Mouse (Mus musculus): Measurements from ENCODE around the gene Zfp846. TPM values are rescaled to one million over a fixed set of nuclear protein-coding genes. Genes with fewer than 3 reads are reported as not detected.
"Not testable (repeated sequence)": the region's sequence is repeated elsewhere in the genome, so short reads cannot be mapped to it uniquely, and the experiment has no call there.

The Zfp846 gene
- 16.8 and 18.9 TPM in 2 replicates for polyA plus RNA-seq (2015; fragmentation: Nextera tagmentation; extraction: Ambion mirVana)

GRCm38 (mm10) chr9:20581175-20581634 lies at the start of gene Zfp846:
Gene Zfp846, plus strand, starts transcription at chr9:20581291.
- Histone ChIP-seq H3K4me3 (peak within 1 kb of the TSS; percentile 62), H3K27ac (peak within 1 kb of the TSS; percentile 85), H3K27me3 (peaks cover 14% of the 10 kb centered on the region), H3K4me2 (peak within 1 kb of the TSS; percentile 50), H3K4me1 (no peaks in the 10 kb centered on the region), H3K9ac (peak within 1 kb of the TSS; percentile 68), H3K9me3 (no peaks in the 10 kb centered on the region), H3K36me3 (peaks cover 4% of the 10 kb centered on the region)
- under 1% methylated on average over 29 of the region's 30 CpGs for WGBS
- ATAC-seq (ENCODE audit: insufficient number of reproducible peaks, low FRiP score, low TSS enrichment, low read depth) = peak; percentile 96

- Histone ChIP-seq H3K9me3 (no peaks in the 10 kb centered on the region), H3K27ac (no peak overlapping the region), H3K4me1 (no peaks in the 10 kb centered on the region), H3K27me3 (0 out of 2 replicates have a peak, but pooled peaks cover 4% of the 10 kb centered on the region), H3K4me2 (no peak overlapping the region), H3K36me3 (no peaks in the 10 kb centered on the region), H3K9ac (no peak overlapping the region), H3K4me3 (no peak overlapping the region)
- no peak for ATAC-seq (ENCODE audit: insufficient number of reproducible peaks, low FRiP score, low TSS enrichment, low read depth)
- 77% methylated on average over 8 of the region's 8 CpGs for WGBS
Measured at GRCm38 (mm10) chr9:20534326-20534926, 46.7 kb upstream of the Zfp846 start.

- Histone ChIP-seq H3K9ac (no peak overlapping the region), H3K27ac (no peak overlapping the region), H3K4me3 (no peak overlapping the region), H3K27me3 (0 out of 2 replicates have a peak, but pooled peaks cover 4% of the 10 kb centered on the region), H3K4me1 (no peaks in the 10 kb centered on the region), H3K36me3 (no peaks in the 10 kb centered on the region), H3K9me3 (no peaks in the 10 kb centered on the region), H3K4me2 (no peak overlapping the region)
- no peak for ATAC-seq (ENCODE audit: insufficient number of reproducible peaks, low FRiP score, low TSS enrichment, low read depth)
- 80% methylated on average over 2 of the region's 2 CpGs for WGBS
Measured at GRCm38 (mm10) chr9:20536598-20536997, 44.5 kb upstream of the Zfp846 start.

- H3K27me3 ChIP-seq = 0 out of 2 replicates have a peak, but pooled peaks cover 3% of the 10 kb centered on the region
- H3K27ac ChIP-seq = peak overlapping the region; percentile 93
- WGBS = 34% methylated on average over 6 of the region's 6 CpGs
- H3K4me2 ChIP-seq = no peak overlapping the region
- no peak overlapping the region for H3K9ac ChIP-seq
- peaks cover 10% of the 10 kb centered on the region; the same call in 1 of the 2 replicates for H3K4me1 ChIP-seq
- no peaks in the 10 kb centered on the region for H3K36me3 ChIP-seq
- ATAC-seq (ENCODE audit: insufficient number of reproducible peaks, low FRiP score, low TSS enrichment, low read depth) = no peak
- H3K9me3 ChIP-seq = no peaks in the 10 kb centered on the region
- 0 out of 2 replicates have a peak overlapping the region, but pooled peaks have one; percentile 46 for H3K4me3 ChIP-seq
Measured at GRCm38 (mm10) chr9:20543496-20543895, 37.6 kb upstream of the Zfp846 start.

- peak overlapping the region; percentile 93 for H3K27ac ChIP-seq
- WGBS = 2% methylated on average over 43 of the region's 43 CpGs
- no peaks in the 10 kb centered on the region for H3K9me3 ChIP-seq
- 0 out of 2 replicates have a peak overlapping the region, but pooled peaks have one; percentile 15 for H3K9ac ChIP-seq
- ATAC-seq (ENCODE audit: insufficient number of reproducible peaks, low FRiP score, low TSS enrichment, low read depth) = peak; percentile 89
- 0 out of 2 replicates have a peak, but pooled peaks cover 3% of the 10 kb centered on the region for H3K27me3 ChIP-seq
- peak overlapping the region; percentile 63 for H3K4me2 ChIP-seq
- peak overlapping the region; percentile 46 for H3K4me3 ChIP-seq
- H3K4me1 ChIP-seq = peaks cover 10% of the 10 kb centered on the region; the same call in 1 of the 2 replicates
- no peaks in the 10 kb centered on the region for H3K36me3 ChIP-seq
Measured at GRCm38 (mm10) chr9:20544070-20544821, 36.8 kb upstream of the Zfp846 start.

- ATAC-seq (ENCODE audit: insufficient number of reproducible peaks, low FRiP score, low TSS enrichment, low read depth) = no peak
- peaks cover 10% of the 10 kb centered on the region; the same call in 1 of the 2 replicates for H3K4me1 ChIP-seq
- H3K4me2 ChIP-seq = peak overlapping the region; percentile 63
- 0 out of 2 replicates have a peak, but pooled peaks cover 3% of the 10 kb centered on the region for H3K27me3 ChIP-seq
- no peak overlapping the region for H3K9ac ChIP-seq
- WGBS = 26% methylated on average over 8 of the region's 8 CpGs
- H3K4me3 ChIP-seq = peak overlapping the region; percentile 46
- H3K9me3 ChIP-seq = no peaks in the 10 kb centered on the region
- H3K27ac ChIP-seq = peak overlapping the region; percentile 93
- no peaks in the 10 kb centered on the region for H3K36me3 ChIP-seq
Measured at GRCm38 (mm10) chr9:20545151-20545550, 35.9 kb upstream of the Zfp846 start.

GRCm38 (mm10) chr9:20551781-20552275 lies 29.3 kb upstream of the Zfp846 start:
- no peak for ATAC-seq (ENCODE audit: insufficient number of reproducible peaks, low FRiP score, low TSS enrichment, low read depth)
- no peaks in the 10 kb centered on the region for H3K36me3 ChIP-seq
- 55% methylated on average over 5 of the region's 5 CpGs for WGBS
- H3K9me3 ChIP-seq = no peaks in the 10 kb centered on the region
- 0 out of 2 replicates have a peak, but pooled peaks cover 2% of the 10 kb centered on the region for H3K27me3 ChIP-seq
- H3K4me2 ChIP-seq = no peak overlapping the region
- no peak overlapping the region for H3K9ac ChIP-seq
- H3K4me1 ChIP-seq = no peaks in the 10 kb centered on the region
- no peak overlapping the region for H3K4me3 ChIP-seq
- H3K27ac ChIP-seq = no peak overlapping the region

- Histone ChIP-seq H3K4me1 (no peaks in the 10 kb centered on the region), H3K9me3 (no peaks in the 10 kb centered on the region), H3K9ac (no peak overlapping the region), H3K36me3 (no peaks in the 10 kb centered on the region), H3K4me2 (no peak overlapping the region), H3K27ac (no peak overlapping the region), H3K4me3 (no peak overlapping the region), H3K27me3 (no peaks in the 10 kb centered on the region)
- WGBS = 62% methylated on average over 1 of the region's 1 CpGs
- ATAC-seq (ENCODE audit: insufficient number of reproducible peaks, low FRiP score, low TSS enrichment, low read depth) = no peak
Measured at GRCm38 (mm10) chr9:20552698-20553097, 28.4 kb upstream of the Zfp846 start.

GRCm38 (mm10) chr9:20562177-20562576 lies 18.9 kb upstream of the Zfp846 start:
- H3K36me3 ChIP-seq = no peaks in the 10 kb centered on the region
- no peak for ATAC-seq (ENCODE audit: insufficient number of reproducible peaks, low FRiP score, low TSS enrichment, low read depth)
- H3K4me3 ChIP-seq = no peak overlapping the region
- H3K9me3 ChIP-seq = no peaks in the 10 kb centered on the region; the same call in 1 of the 2 replicates
- H3K4me1 ChIP-seq = no peaks in the 10 kb centered on the region
- no peak overlapping the region for H3K9ac ChIP-seq
- H3K4me2 ChIP-seq = no peak overlapping the region
- H3K27ac ChIP-seq = no peak overlapping the region
- H3K27me3 ChIP-seq = no peaks in the 10 kb centered on the region
- 79% methylated on average over 5 of the region's 5 CpGs for WGBS

- not testable (repeated sequence) for ATAC-seq (ENCODE audit: insufficient number of reproducible peaks, low FRiP score, low TSS enrichment, low read depth); H3K4me1 ChIP-seq; H3K9me3 ChIP-seq; H3K27ac ChIP-seq; H3K36me3 ChIP-seq; H3K4me2 ChIP-seq; H3K9ac ChIP-seq; H3K4me3 ChIP-seq; H3K27me3 ChIP-seq
- WGBS = 68% methylated on average over 3 of the region's 3 CpGs
Measured at GRCm38 (mm10) chr9:20565326-20566030, 15.6 kb upstream of the Zfp846 start.

- H3K27ac ChIP-seq = no peak overlapping the region
- no peaks in the 10 kb centered on the region for H3K36me3 ChIP-seq
- H3K9ac ChIP-seq = no peak overlapping the region
Measured at GRCm38 (mm10) chr9:20571060-20571459, 10.0 kb upstream of the Zfp846 start.

More at GRCm38 (mm10) chr9:20571060-20571459, 10.0 kb upstream of the Zfp846 start:
- no peak overlapping the region for H3K4me2 ChIP-seq
- no peaks in the 10 kb centered on the region for H3K4me1 ChIP-seq
- no peak overlapping the region for H3K4me3 ChIP-seq
- no peak for ATAC-seq (ENCODE audit: insufficient number of reproducible peaks, low FRiP score, low TSS enrichment, low read depth)
- peaks cover 2% of the 10 kb centered on the region; the same call in 1 of the 2 replicates for H3K27me3 ChIP-seq
- no peaks in the 10 kb centered on the region for H3K9me3 ChIP-seq

Measured in limb, embryonic 15.5 days (tissue).